Mouse (Mus musculus): ENCODE results near the gene Rpusd1. TPM values are rescaled to one million over a fixed set of nuclear protein-coding genes. Genes with fewer than 3 reads are reported as not detected.

The Rpusd1 gene
- total and polyA plus RNA-seq, 3 experiments, result 5.6 to 13.8 (median 5.8) TPM

DNA sequence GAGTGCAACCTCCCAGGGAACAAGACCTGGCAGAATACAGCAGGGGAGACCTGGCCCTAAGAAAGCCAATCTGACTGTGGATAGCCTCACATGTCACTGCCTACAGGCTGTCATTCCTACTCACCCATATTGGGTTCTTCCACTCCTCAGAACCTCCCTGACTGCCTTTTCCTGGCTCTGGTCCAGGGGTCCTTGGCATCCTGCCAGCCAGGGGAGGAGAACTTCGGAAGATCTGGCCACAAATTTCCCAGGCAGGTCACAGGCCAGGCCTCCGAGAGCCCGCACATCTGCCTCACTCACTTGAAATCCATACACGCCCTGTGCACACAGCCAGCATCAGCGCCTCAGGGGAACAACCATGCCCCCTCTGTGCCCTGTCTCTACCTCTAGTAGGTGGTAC lies 24.0 kb downstream of the Rpusd1 start:
- Histone ChIP-seq H3K27me3 (replicated peaks) (peaks cover 93% of the 10 kb centered on the region), H3K4me2 (ENCODE audit: insufficient read depth, low read depth, poor library complexity, severe bottlenecking) (no peak overlapping the region), H3K9me3 (replicated peaks; ENCODE audit: low read length) (no peaks in the 10 kb centered on the region), H3K36me3 (replicated peaks in 1 of 2; ENCODE audit: control insufficient read depth in 1 of 2, insufficient read depth in 1 of 2, low read length in 1 of 2) (no peaks in the 10 kb centered on the region), H3K79me2 (replicated peaks; ENCODE audit: control insufficient read depth, extremely low read depth, insufficient read depth, poor library complexity, severe bottlenecking) (no peaks in the 10 kb centered on the region), H3K4me3 (replicated peaks in 1 of 3; ENCODE audit: low read depth in 2 of 3, low read length in 2 of 3, poor library complexity in 1 of 3) (no peak overlapping the region), H3K27ac (ENCODE audit: insufficient read depth, low read depth) (no peak overlapping the region), H3K4me1 (ENCODE audit: control insufficient read depth in 1 of 2, insufficient read depth in 2 of 2) (no peaks in the 10 kb centered on the region), H3K9ac (ENCODE audit: insufficient read depth, low read depth) (no peak overlapping the region)
- DNase-seq (ENCODE audit: extremely low read depth), result no peak
- dilution Hi-C loops (cut with MboI; ENCODE audit: extremely low pct_ligation_motif_present, extremely low pct_unique_long_range_greater_than_20kb, low sequenced_read_pairs), result no loop called here
- in situ Hi-C loops (cut with MboI; ENCODE audit: low pct_ligation_motif_present, low pct_unique_long_range_greater_than_20kb, low sequenced_read_pairs), result no loop called here
- no peak for TF ChIP-seq MXI1 (IDR thresholded peaks at IDR 0.05; ENCODE audit: low read depth, low read length)
- TF ChIP-seq CTCF (conservative IDR thresholded peaks at IDR 0.05 in 1 of 2, IDR thresholded peaks at IDR 0.05 in 1 of 2; ENCODE audit: low read depth in 2 of 2, low read length in 2 of 2), result no peak
- no peak for TF ChIP-seq USF1 (IDR thresholded peaks at IDR 0.05; ENCODE audit: low read depth, low read length)
- no peak for TF ChIP-seq MEF2A (IDR thresholded peaks at IDR 0.05; ENCODE audit: borderline replicate concordance, low read depth, low read length)
- TF ChIP-seq ZKSCAN1 (IDR thresholded peaks at IDR 0.05; ENCODE audit: borderline replicate concordance, low read depth, low read length), result no peak
- TF ChIP-seq RAD21 (IDR thresholded peaks at IDR 0.05; ENCODE audit: low read depth, low read length), result no peak
- no peak for TF ChIP-seq TCF12 (IDR thresholded peaks at IDR 0.05; ENCODE audit: low read depth, low read length)

DNA sequence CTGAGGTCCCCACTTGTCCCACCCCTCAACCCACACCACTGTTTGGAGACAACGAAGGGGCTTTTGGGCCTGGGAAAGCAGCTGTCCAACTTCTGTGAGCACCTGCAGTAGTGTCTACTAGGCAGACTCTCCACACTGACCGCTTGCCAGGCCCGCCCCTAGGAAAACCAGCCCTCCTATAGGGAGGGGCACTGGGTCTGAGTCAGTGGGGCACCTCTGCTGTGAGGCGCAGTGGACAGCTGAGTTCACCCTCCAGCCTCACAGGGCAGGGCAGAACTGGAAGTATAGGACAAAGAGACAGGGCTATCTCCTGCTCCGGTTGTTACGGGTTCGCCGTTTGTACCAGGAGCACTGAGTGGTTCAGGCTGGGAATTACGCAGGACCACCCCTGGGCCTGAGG lies 26.8 kb downstream of the Rpusd1 start, which contains the start of gene Msln:
TSS of gene Msln (minus strand) at position 138 of the 400 bp plus-strand sequence.
- Histone ChIP-seq H3K9me3 (replicated peaks; ENCODE audit: low read length) (no peaks in the 10 kb centered on the region), H3K27me3 (replicated peaks) (peaks cover 97% of the 10 kb centered on the region), H3K27ac (ENCODE audit: insufficient read depth, low read depth) (no peak within 1 kb of the TSS), H3K4me3 (replicated peaks in 1 of 3; ENCODE audit: low read depth in 2 of 3, low read length in 2 of 3, poor library complexity in 1 of 3) (no peak within 1 kb of the TSS), H3K9ac (ENCODE audit: insufficient read depth, low read depth) (no peak within 1 kb of the TSS), H3K36me3 (replicated peaks in 1 of 2; ENCODE audit: control insufficient read depth in 1 of 2, insufficient read depth in 1 of 2, low read length in 1 of 2) (no peaks in the 10 kb centered on the region), H3K4me2 (ENCODE audit: insufficient read depth, low read depth, poor library complexity, severe bottlenecking) (no peak within 1 kb of the TSS), H3K79me2 (replicated peaks; ENCODE audit: control insufficient read depth, extremely low read depth, insufficient read depth, poor library complexity, severe bottlenecking) (no peaks in the 10 kb centered on the region), H3K4me1 (ENCODE audit: control insufficient read depth in 1 of 2, insufficient read depth in 2 of 2) (no peaks in the 10 kb centered on the region)
- TF ChIP-seq ELF1 (IDR thresholded peaks at IDR 0.05; ENCODE audit: low read depth, low read length), result no peak
- TF ChIP-seq JUN (IDR thresholded peaks at IDR 0.05; ENCODE audit: insufficient read depth, low read depth, low read length), result no peak
- no peak for TF ChIP-seq TBP (conservative IDR thresholded peaks at IDR 0.05; ENCODE audit: low read depth, low read length)
- TF ChIP-seq MXI1 (IDR thresholded peaks at IDR 0.05; ENCODE audit: low read depth, low read length), result no peak
- TF ChIP-seq POLR2A (IDR thresholded peaks at IDR 0.05; ENCODE audit: low read depth, low read length), result no peak
- no peak for TF ChIP-seq RCOR1 (conservative IDR thresholded peaks at IDR 0.05; ENCODE audit: low read depth, low read length)
- no peak for TF ChIP-seq ZKSCAN1 (IDR thresholded peaks at IDR 0.05; ENCODE audit: borderline replicate concordance, low read depth, low read length)
- no peak for TF ChIP-seq MYC (IDR thresholded peaks at IDR 0.05; ENCODE audit: low read depth, low read length)
- no peak for TF ChIP-seq MAFK (IDR thresholded peaks at IDR 0.05; ENCODE audit: insufficient replicate concordance, low read length)
- no peak for TF ChIP-seq SMC3 (IDR thresholded peaks at IDR 0.05; ENCODE audit: low read depth, low read length)
- no peak for TF ChIP-seq ETS1 (conservative IDR thresholded peaks at IDR 0.05; ENCODE audit: low read depth, low read length)
- no peak for TF ChIP-seq ZC3H11A (IDR thresholded peaks at IDR 0.05; ENCODE audit: low read depth, low read length)
- TF ChIP-seq NELFE (IDR thresholded peaks at IDR 0.05; ENCODE audit: low read depth, low read length), result no peak
- TF ChIP-seq BHLHE40 (IDR thresholded peaks at IDR 0.05; ENCODE audit: low read depth, low read length), result no peak
- no peak for TF ChIP-seq ZNF384 (IDR thresholded peaks at IDR 0.05; ENCODE audit: low read depth, low read length)
- no peak for TF ChIP-seq UBTF (IDR thresholded peaks at IDR 0.05; ENCODE audit: low read depth, low read length)
- TF ChIP-seq ZMIZ1 (IDR thresholded peaks at IDR 0.05; ENCODE audit: low read depth, low read length), result no peak
- no peak for TF ChIP-seq MAZ (IDR thresholded peaks at IDR 0.05; ENCODE audit: low read depth, low read length)
- TF ChIP-seq E2F4 (IDR thresholded peaks at IDR 0.05; ENCODE audit: insufficient replicate concordance, low read depth, low read length), result no peak
- no peak for TF ChIP-seq RAD21 (IDR thresholded peaks at IDR 0.05; ENCODE audit: low read depth, low read length)
- in situ Hi-C loops (cut with MboI; ENCODE audit: low pct_ligation_motif_present, low pct_unique_long_range_greater_than_20kb, low sequenced_read_pairs) (no loop called here), dilution Hi-C loops (cut with MboI; ENCODE audit: extremely low pct_ligation_motif_present, extremely low pct_unique_long_range_greater_than_20kb, low sequenced_read_pairs) (no loop called here)
- no peak for DNase-seq (ENCODE audit: extremely low read depth)

Measured in CH12.LX (cell line).